Mouse (Mus musculus) cerebellum, postnatal 14 days (tissue): ENCODE measurements around the gene Zic5.

ENCODE experiments used
- DNase-seq, 2 experiments: peaks; one replicate each; pipeline ENCODE4 v3.0.0; 2021; ENCODE audit warnings: mixed read lengths in 2 of 2

Zic5 gene

GRCm38 (mm10) chr14:122464763-122465741, at the start of gene Zic5:
Gene Zic5, minus strand, starts transcription at chr14:122465677.
- peak; percentile 98 for DNase-seq

GRCm38 (mm10) chr14:122513511-122514036, 48.1 kb upstream of the Zic5 start:
- DNase-seq, result no peak

- no peak for DNase-seq
Measured at GRCm38 (mm10) chr14:122511519-122511918, 46.0 kb upstream of the Zic5 start.

- DNase-seq, result no peak
Measured at GRCm38 (mm10) chr14:122509058-122509457, 43.6 kb upstream of the Zic5 start.

GRCm38 (mm10) chr14:122492015-122492414, 26.5 kb upstream of the Zic5 start:
- DNase-seq, result no peak

- peak in 1 of 2 experiments; percentile 20 for DNase-seq
Measured at GRCm38 (mm10) chr14:122491521-122491920, 26.0 kb upstream of the Zic5 start.

GRCm38 (mm10) chr14:122490441-122491328, 25.2 kb upstream of the Zic5 start, which contains the start of gene Gm10837:
Gene Gm10837, plus strand, starts transcription at chr14:122490586.
- DNase-seq, result peak; percentile 74 to 77

GRCm38 (mm10) chr14:122489686-122490414, 24.4 kb upstream of the Zic5 start:
- peak; percentile 50 to 67 for DNase-seq

- DNase-seq, result peak; percentile 56 to 68
Measured at GRCm38 (mm10) chr14:122489041-122489440, 23.6 kb upstream of the Zic5 start.

- peak; percentile 52 to 69 for DNase-seq
Measured at GRCm38 (mm10) chr14:122487366-122487765, 21.9 kb upstream of the Zic5 start.

GRCm38 (mm10) chr14:122486611-122487010, 21.1 kb upstream of the Zic5 start:
- peak in 1 of 2 experiments; percentile 31 for DNase-seq

GRCm38 (mm10) chr14:122485635-122486181, 20.2 kb upstream of the Zic5 start:
- peak; percentile 57 to 72 for DNase-seq

- peak; percentile 79 to 80 for DNase-seq
Measured at GRCm38 (mm10) chr14:122484844-122485551, 19.5 kb upstream of the Zic5 start.

- DNase-seq, result peak; percentile 67 to 68
Measured at GRCm38 (mm10) chr14:122484458-122484843, 19.0 kb upstream of the Zic5 start.

- peak; percentile 80 to 84 for DNase-seq
Measured at GRCm38 (mm10) chr14:122483556-122484421, 18.3 kb upstream of the Zic5 start.

- DNase-seq, result peak in 1 of 2 experiments; percentile 60
Measured at GRCm38 (mm10) chr14:122483024-122483385, 17.5 kb upstream of the Zic5 start.

- DNase-seq, result peak; percentile 69 to 72
Measured at GRCm38 (mm10) chr14:122482081-122483023, 16.9 kb upstream of the Zic5 start.

GRCm38 (mm10) chr14:122481181-122481580, 15.7 kb upstream of the Zic5 start:
- DNase-seq, result peak; percentile 65 to 73

GRCm38 (mm10) chr14:122480355-122480754, 14.9 kb upstream of the Zic5 start:
- peak; percentile 58 for DNase-seq
